Mouse (Mus musculus) lung, adult 2 months (tissue): ENCODE data around the gene Ptprd.

ENCODE experiments used
- CTCF ChIP-seq: fragments of 200-500 bp; IDR thresholded peaks from 2 replicates; pipeline ENCODE4 v1.5.1; 2011; ENCODE audit warnings: mild to moderate bottlenecking, low read length, control low read depth; ENCODE audit not compliant: insufficient read depth
- POLR2A ChIP-seq: fragments of 200-500 bp; IDR thresholded peaks from 2 replicates; pipeline ENCODE4 v1.6.1; 2011; ENCODE audit warnings: low read depth, mild to moderate bottlenecking, control low read depth, low read length, borderline replicate concordance; ENCODE audit errors: extremely low read depth

DNA sequence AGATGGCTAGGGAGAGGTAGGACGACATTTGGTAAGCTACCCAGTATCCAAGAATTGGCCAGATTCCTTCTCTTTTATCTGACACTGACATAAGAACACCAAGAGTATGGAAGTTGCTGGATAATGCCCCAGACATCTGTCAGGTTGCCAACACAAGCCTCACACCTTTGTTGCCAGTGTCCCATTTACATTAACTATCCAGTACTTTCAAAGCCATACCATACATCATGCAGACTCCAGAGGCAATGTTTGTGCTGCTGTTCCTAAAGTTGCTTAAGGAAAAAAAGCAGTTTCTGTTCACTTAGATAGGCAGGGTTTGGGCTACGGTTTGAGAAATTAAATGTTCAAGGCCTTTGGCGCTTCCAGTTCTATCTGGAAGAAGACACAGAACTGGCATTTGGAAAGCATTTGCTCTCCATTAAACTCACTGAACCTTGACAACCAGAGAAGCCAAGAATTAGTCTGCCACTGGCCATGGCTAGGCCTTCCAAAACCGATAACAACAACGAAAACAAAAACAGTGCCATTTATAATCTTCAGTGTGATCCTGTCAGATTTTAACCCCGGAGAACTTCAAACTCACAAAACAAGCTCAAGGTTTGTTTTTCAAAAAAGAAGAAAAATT lies 2220.0 kb downstream of the Ptprd start:
- TF ChIP-seq CTCF, result no peak
- no peak for TF ChIP-seq POLR2A
